In genomic region chr17:32285138-32285670, GRCm38 (mm10) we compare ENCODE assay signal across 8 mouse cellular contexts. TPM values are rescaled to one million over a fixed set of nuclear protein-coding genes. Genes with fewer than 3 reads are reported as not detected.
DNase-seq lines count a peak whose midpoint lies in the region; ATAC-seq and TF ChIP-seq lines count a peak whose summit lies in the region.

No protein-coding gene starts in this region.

- H3K4me2 ChIP-seq in neural tube, embryonic 11.5 days (ENCODE audit: low read depth), result peak overlapping the region; percentile 74
- H3K4me2 ChIP-seq in limb, embryonic 15.5 days, result peak overlapping the region; percentile 65
- H3K4me2 ChIP-seq in stomach, embryonic 15.5 days, result peak overlapping the region; percentile 54

- peak overlapping the region; percentile 99 for H3K27ac ChIP-seq in neural tube, embryonic 11.5 days (ENCODE audit: low read depth, low read length)
- peak overlapping the region; percentile 97; the same call in 1 of the 2 replicates for H3K27ac ChIP-seq in embryonic fibroblast, embryonic 13.5 days (ENCODE audit: insufficient read depth, low read length)
- peak overlapping the region; percentile 99 for H3K27ac ChIP-seq in limb, embryonic 15.5 days
- peak overlapping the region; percentile 100 for H3K27ac ChIP-seq in stomach, embryonic 15.5 days

- H3K9ac ChIP-seq in neural tube, embryonic 11.5 days (ENCODE audit: low read length), result peak overlapping the region; percentile 91
- peak overlapping the region; percentile 97 for H3K9ac ChIP-seq in limb, embryonic 15.5 days
- H3K9ac ChIP-seq in stomach, embryonic 15.5 days, result peak overlapping the region; percentile 99

- no peak for DNase-seq in neural tube, embryonic 11.5 days (ENCODE audit: low spot score)
- no peak for DNase-seq in neural tube, embryonic 10.5 days (ENCODE audit: extremely low spot score, low spot score)
- DNase-seq in gastrocnemius, postnatal 25 days, result no peak
- no peak for DNase-seq in layer of hippocampus, postnatal 36 days

- TF ChIP-seq POLR2A in embryonic fibroblast, embryonic 13.5 days (IDR thresholded peaks at IDR 0.05; ENCODE audit: low read depth, low read length), result no peak

- 52% methylated on average over 6 of the region's 6 CpGs for WGBS in neural tube, embryonic 11.5 days
- 39% methylated on average over 6 of the region's 6 CpGs for WGBS in limb, embryonic 15.5 days
- 44% methylated on average over 6 of the region's 6 CpGs for WGBS in stomach, embryonic 15.5 days

- no peaks in the 10 kb centered on the region for H3K27me3 ChIP-seq in neural tube, embryonic 11.5 days (ENCODE audit: control insufficient read depth, insufficient read depth, low read length)
- no peaks in the 10 kb centered on the region for H3K27me3 ChIP-seq in limb, embryonic 15.5 days
- no peaks in the 10 kb centered on the region for H3K27me3 ChIP-seq in stomach, embryonic 15.5 days (replicated peaks)

- no peaks in the 10 kb centered on the region for H3K36me3 ChIP-seq in neural tube, embryonic 11.5 days (ENCODE audit: control insufficient read depth, insufficient read depth, low read length)
- H3K36me3 ChIP-seq in limb, embryonic 15.5 days, result no peaks in the 10 kb centered on the region
- no peaks in the 10 kb centered on the region for H3K36me3 ChIP-seq in stomach, embryonic 15.5 days

- no peak for ATAC-seq in neural tube, embryonic 11.5 days (ENCODE audit: insufficient read depth, low FRiP score, low TSS enrichment)
- ATAC-seq in limb, embryonic 15.5 days (ENCODE audit: insufficient number of reproducible peaks, low FRiP score, low TSS enrichment, low read depth), result no peak
- no peak for ATAC-seq in stomach, embryonic 15.5 days (ENCODE audit: insufficient read depth, low FRiP score, low read depth)
- ATAC-seq in megakaryocyte progenitor cell, adult 5-6 weeks (replicated peaks; ENCODE audit: poor library complexity), result no peak

- no peak for TF ChIP-seq CTCF in embryonic fibroblast, embryonic 13.5 days (IDR thresholded peaks at IDR 0.05; ENCODE audit: borderline replicate concordance, insufficient read depth, low read length)

- H3K4me3 ChIP-seq in neural tube, embryonic 11.5 days (ENCODE audit: low read depth, low read length), result peak overlapping the region; percentile 97
- peak overlapping the region; percentile 85 for H3K4me3 ChIP-seq in embryonic fibroblast, embryonic 13.5 days (ENCODE audit: insufficient read depth, low read length)
- H3K4me3 ChIP-seq in limb, embryonic 15.5 days, result peak overlapping the region; percentile 94
- peak overlapping the region; percentile 99 for H3K4me3 ChIP-seq in stomach, embryonic 15.5 days (replicated peaks)

- peaks cover 10% of the 10 kb centered on the region for H3K4me1 ChIP-seq in neural tube, embryonic 11.5 days (ENCODE audit: control insufficient read depth, insufficient read depth, low read length)
- H3K4me1 ChIP-seq in embryonic fibroblast, embryonic 13.5 days (ENCODE audit: control insufficient read depth, insufficient read depth, low read length), result peaks cover 6% of the 10 kb centered on the region
- peaks cover 19% of the 10 kb centered on the region for H3K4me1 ChIP-seq in limb, embryonic 15.5 days
- peaks cover 11% of the 10 kb centered on the region for H3K4me1 ChIP-seq in stomach, embryonic 15.5 days

- no peaks in the 10 kb centered on the region for H3K9me3 ChIP-seq in neural tube, embryonic 11.5 days (ENCODE audit: control insufficient read depth, low read length)
- H3K9me3 ChIP-seq in limb, embryonic 15.5 days, result no peaks in the 10 kb centered on the region
- H3K9me3 ChIP-seq in stomach, embryonic 15.5 days, result no peaks in the 10 kb centered on the region

RNA-seq across cellular contexts. Expression of gene Brd4, which starts 0.7 kb away (rescaled TPM):
- 114 and 115 TPM in 2 replicates for polyA plus RNA-seq in neural tube, embryonic 11.5 days (2014; fragmentation: Nextera tagmentation; extraction: Ambion mirVana)
- 79.6 and 80.7 TPM in 2 replicates for polyA plus RNA-seq in embryonic fibroblast, embryonic 13.5 days (2011; ENCODE audit: insufficient read length, low read depth, missing spikeins)
- 78.1 and 81.6 TPM in 2 replicates for polyA plus RNA-seq in limb, embryonic 15.5 days (2015; fragmentation: Nextera tagmentation; extraction: Ambion mirVana)
- 68.8 and 79.5 TPM in 2 replicates for polyA plus RNA-seq in stomach, embryonic 15.5 days (2015; fragmentation: Nextera tagmentation; extraction: Ambion mirVana)
- 10 to 100 TPM; 36.6 to 37.5 TPM for total RNA-seq in gastrocnemius, postnatal 25 days (2021)
- total RNA-seq in layer of hippocampus, postnatal 36 days (2021), result 100 to 1,000 TPM; 107 to 127 TPM
- 99.3 and 115 TPM in 2 replicates for total RNA-seq in megakaryocyte progenitor cell, adult 5-6 weeks (2015)
- 10.5 and 16.2 TPM in 2 replicates for total RNA-seq in megakaryocyte progenitor cell, adult 5-6 weeks (2017)

RNA-seq across cellular contexts. Expression of gene Akap8, which starts 35.8 kb away (rescaled TPM):
- polyA plus RNA-seq in neural tube, embryonic 11.5 days (2014; fragmentation: Nextera tagmentation; extraction: Ambion mirVana), result 50.6 and 51.8 TPM in 2 replicates
- polyA plus RNA-seq in embryonic fibroblast, embryonic 13.5 days (2011; ENCODE audit: insufficient read length, low read depth, missing spikeins), result 53.2 and 61.9 TPM in 2 replicates
- 93.1 and 94.6 TPM in 2 replicates for polyA plus RNA-seq in limb, embryonic 15.5 days (2015; fragmentation: Nextera tagmentation; extraction: Ambion mirVana)
- polyA plus RNA-seq in stomach, embryonic 15.5 days (2015; fragmentation: Nextera tagmentation; extraction: Ambion mirVana), result 86.1 and 98.3 TPM in 2 replicates
- 10 to 100 TPM; 28.2 to 37.0 TPM for total RNA-seq in gastrocnemius, postnatal 25 days (2021)
- total RNA-seq in layer of hippocampus, postnatal 36 days (2021), result 100 to 1,000 TPM in 1 of 2 experiments, 10 to 100 TPM in 1; 89.0 to 107 TPM
- 64.1 and 76.7 TPM in 2 replicates for total RNA-seq in megakaryocyte progenitor cell, adult 5-6 weeks (2015)
- total RNA-seq in megakaryocyte progenitor cell, adult 5-6 weeks (2017), result 116 and 161 TPM in 2 replicates
